Mouse (Mus musculus) cortical plate, adult 2 months (tissue): ENCODE data around the gene Apbb2.

Experiments
- CTCF ChIP-seq: fragments of 200-500 bp; IDR thresholded peaks from 2 replicates; pipeline ENCODE4 v1.5.1; 2011; ENCODE audit warnings: mild to moderate bottlenecking, control low read depth, low read length; ENCODE audit not compliant: insufficient read depth; ENCODE audit errors: extremely low read depth
- POLR2A ChIP-seq: fragments of 200-500 bp; IDR thresholded peaks from 2 replicates; pipeline ENCODE4 v1.6.1; 2011; ENCODE audit warnings: mild to moderate bottlenecking, low read length, control low read depth; ENCODE audit not compliant: insufficient read depth; ENCODE audit errors: extremely low read depth

- TF ChIP-seq CTCF (no peak), POLR2A (no peak)
These were observed 212.2 kb downstream of the Apbb2 start for GRCm38 (mm10) chr5:66406431-66406830.
